In the genomic region with DNA sequence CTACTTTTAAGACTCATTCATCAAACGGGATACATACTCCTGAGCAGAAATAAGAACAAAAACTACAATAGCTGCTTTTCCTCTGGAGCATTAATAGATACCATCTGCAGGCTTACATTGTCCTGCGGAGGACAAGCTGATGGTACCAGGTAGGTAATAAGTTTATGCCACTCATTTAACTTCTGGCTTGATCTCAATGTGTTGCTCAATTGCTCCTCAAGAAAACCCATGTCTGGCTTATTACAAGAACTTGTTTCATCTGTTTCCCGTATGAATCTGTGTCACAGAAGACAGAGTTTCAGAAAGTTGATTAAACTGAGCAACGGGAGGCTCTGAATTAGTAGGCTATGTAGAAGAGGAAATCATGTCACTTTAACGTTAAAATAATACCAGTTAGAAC, we compare ENCODE assay signal across 19 mouse cellular contexts.
A peak's percentile ranks its signal among the peaks of the same experiment; 100 is the strongest.
DNase-seq lines count a peak whose midpoint lies in the region; ATAC-seq lines count a peak whose summit lies in the region.
"Had no signal": no experiment of that assay in that cellular context is flagged by ENCODE, and none has a peak within 500 bp of the region (broad histone marks: within the 10 kb centered on the region; RNA-seq: fewer than 3 reads in every experiment).

No protein-coding gene starts in this region.

- H3K36me3 ChIP-seq in embryonic facial prominence, embryonic 12.5 days, result no peaks in the 10 kb centered on the region
- no peaks in the 10 kb centered on the region for H3K36me3 ChIP-seq in embryonic facial prominence, embryonic 10.5 days (replicated peaks)
- H3K36me3 ChIP-seq in limb, embryonic 13.5 days, result no peaks in the 10 kb centered on the region
- no peaks in the 10 kb centered on the region for H3K36me3 ChIP-seq in limb, embryonic 10.5 days
- H3K36me3 ChIP-seq: forebrain, embryonic 10.5 days; hindbrain, embryonic 15.5 days had no signal

- peaks cover 5% of the 10 kb centered on the region; the same call in 1 of the 2 replicates for H3K9me3 ChIP-seq in embryonic facial prominence, embryonic 12.5 days
- H3K9me3 ChIP-seq in embryonic facial prominence, embryonic 10.5 days, result no peaks in the 10 kb centered on the region
- peaks cover 5% of the 10 kb centered on the region; the same call in 1 of the 2 replicates for H3K9me3 ChIP-seq in limb, embryonic 13.5 days
- no peaks in the 10 kb centered on the region for H3K9me3 ChIP-seq in limb, embryonic 10.5 days (replicated peaks)
- H3K9me3 ChIP-seq: forebrain, embryonic 10.5 days; hindbrain, embryonic 15.5 days had no signal

- no peak for DNase-seq in embryonic facial prominence, embryonic 10.5 days (ENCODE audit: low spot score)
- no peak for DNase-seq in limb, embryonic 10.5 days (ENCODE audit: low spot score)
- peak; percentile 33 for DNase-seq in adipocyte (ENCODE audit: low spot score)
- DNase-seq in fat pad, adult 2 months (ENCODE audit: extremely low read depth, low read depth, low spot score), result peak; percentile 97
- no peak for DNase-seq in B cell, adult 2 months
- DNase-seq: adrenal gland, adult 2 months; adrenal gland, postnatal 25 days; cerebellum, adult 18-20 months; cerebellum, adult 9-11 months; cerebellum, postnatal 36 days; gastrocnemius, adult 2 months; gastrocnemius, postnatal 36 days; heart, postnatal 36 days had no signal

- no peak overlapping the region for H3K4me3 ChIP-seq in embryonic facial prominence, embryonic 12.5 days
- no peak overlapping the region for H3K4me3 ChIP-seq in embryonic facial prominence, embryonic 10.5 days
- H3K4me3 ChIP-seq in limb, embryonic 13.5 days, result no peak overlapping the region
- H3K4me3 ChIP-seq in limb, embryonic 10.5 days, result no peak overlapping the region
- H3K4me3 ChIP-seq: forebrain, embryonic 10.5 days; gastrocnemius, adult 2 months; hindbrain, embryonic 15.5 days had no signal

- no peak for ATAC-seq in embryonic facial prominence, embryonic 12.5 days (ENCODE audit: insufficient number of reproducible peaks, insufficient read depth, low FRiP score, low TSS enrichment)
- no peak for ATAC-seq in limb, embryonic 13.5 days (ENCODE audit: low FRiP score, low read depth)
- ATAC-seq: forebrain, embryonic 14.5 days had no signal

- peaks cover 32% of the 10 kb centered on the region for H3K4me1 ChIP-seq in embryonic facial prominence, embryonic 12.5 days
- H3K4me1 ChIP-seq in embryonic facial prominence, embryonic 10.5 days, result peaks cover 18% of the 10 kb centered on the region
- peaks cover 37% of the 10 kb centered on the region for H3K4me1 ChIP-seq in limb, embryonic 13.5 days
- H3K4me1 ChIP-seq in limb, embryonic 10.5 days, result peaks cover 10% of the 10 kb centered on the region
- H3K4me1 ChIP-seq: forebrain, embryonic 10.5 days; hindbrain, embryonic 15.5 days had no signal

- no peak overlapping the region for H3K9ac ChIP-seq in embryonic facial prominence, embryonic 12.5 days
- no peak overlapping the region for H3K9ac ChIP-seq in limb, embryonic 13.5 days
- H3K9ac ChIP-seq: hindbrain, embryonic 15.5 days had no signal

- H3K27ac ChIP-seq in embryonic facial prominence, embryonic 12.5 days, result peak overlapping the region; percentile 95; the same call in 1 of the 2 replicates
- H3K27ac ChIP-seq in embryonic facial prominence, embryonic 10.5 days (replicated peaks), result no peak overlapping the region
- H3K27ac ChIP-seq in limb, embryonic 13.5 days, result 0 out of 2 replicates have a peak overlapping the region, but pooled peaks have one; percentile 22
- no peak overlapping the region for H3K27ac ChIP-seq in limb, embryonic 10.5 days
- H3K27ac ChIP-seq: forebrain, embryonic 10.5 days; gastrocnemius, adult 2 months; hindbrain, embryonic 15.5 days had no signal

- H3K27me3 ChIP-seq in embryonic facial prominence, embryonic 12.5 days, result no peaks in the 10 kb centered on the region
- no peaks in the 10 kb centered on the region for H3K27me3 ChIP-seq in embryonic facial prominence, embryonic 10.5 days (replicated peaks; ENCODE audit: low read depth, poor library complexity, severe bottlenecking)
- H3K27me3 ChIP-seq in limb, embryonic 13.5 days, result no peaks in the 10 kb centered on the region
- no peaks in the 10 kb centered on the region for H3K27me3 ChIP-seq in limb, embryonic 10.5 days (ENCODE audit: low read depth, poor library complexity, severe bottlenecking)
- H3K27me3 ChIP-seq: hindbrain, embryonic 15.5 days had no signal

- WGBS in embryonic facial prominence, embryonic 12.5 days, result 57% methylated on average over 5 of the region's 5 CpGs
- WGBS in embryonic facial prominence, embryonic 10.5 days, result 82% methylated on average over 5 of the region's 5 CpGs
- 68% methylated on average over 5 of the region's 5 CpGs for WGBS in limb, embryonic 13.5 days
- 86% methylated on average over 5 of the region's 5 CpGs for WGBS in limb, embryonic 10.5 days

- no peak overlapping the region for H3K4me2 ChIP-seq in embryonic facial prominence, embryonic 12.5 days (replicated peaks)
- no peak overlapping the region for H3K4me2 ChIP-seq in limb, embryonic 13.5 days (replicated peaks)
- H3K4me2 ChIP-seq: heart, embryonic 11.5 days; hindbrain, embryonic 15.5 days had no signal

Comparison
In these comparisons a context has a peak if more than half of its experiments do, and no peak if none do; other contexts are left out.
1. H3K27ac ChIP-seq: peak in embryonic facial prominence, embryonic 12.5 days (single experiment) and limb, embryonic 13.5 days (single experiment); none in embryonic facial prominence, embryonic 10.5 days (single experiment) and limb, embryonic 10.5 days (single experiment).
2. DNase-seq: peak in adipocyte (single experiment) and fat pad, adult 2 months (single experiment); none in embryonic facial prominence, embryonic 10.5 days (single experiment), limb, embryonic 10.5 days (single experiment) and B cell, adult 2 months (0 of 2).